8 mouse cellular contexts compared by ENCODE assay signal in genomic region chr17:15830766-15831644, GRCm38 (mm10). TPM values are rescaled to one million over a fixed set of nuclear protein-coding genes. Genes with fewer than 3 reads are reported as not detected.
A peak's percentile ranks its signal among the peaks of the same experiment; 100 is the strongest.
DNase-seq lines count a peak whose midpoint lies in the region; ATAC-seq and TF ChIP-seq lines count a peak whose summit lies in the region.

Gene Rgmb (minus strand): TSS chr17:15831039.

- H3K9ac ChIP-seq in embryonic facial prominence, embryonic 15.5 days = peak within 1 kb of the TSS; percentile 35
- H3K9ac ChIP-seq in heart, postnatal 0 days (replicated peaks; ENCODE audit: low read depth, low read length) = peak within 1 kb of the TSS; percentile 62

- WGBS in embryonic facial prominence, embryonic 15.5 days = under 1% methylated on average over 55 of the region's 55 CpGs
- WGBS in heart, postnatal 0 days = under 1% methylated on average over 54 of the region's 55 CpGs
- WGBS in large intestine, adult 2 months = under 1% methylated on average over 55 of the region's 55 CpGs

- TF ChIP-seq CTCF in heart, postnatal 0 days (IDR thresholded peaks at IDR 0.05; ENCODE audit: low read depth) = no peak

- H3K27ac ChIP-seq in embryonic facial prominence, embryonic 15.5 days (replicated peaks) = peak within 1 kb of the TSS; percentile 87
- H3K27ac ChIP-seq in heart, postnatal 0 days (ENCODE audit: low read depth) = peak within 1 kb of the TSS; percentile 70

- H3K4me1 ChIP-seq in embryonic facial prominence, embryonic 15.5 days = peaks cover 29% of the 10 kb centered on the region
- peaks cover 18% of the 10 kb centered on the region for H3K4me1 ChIP-seq in heart, postnatal 0 days (ENCODE audit: control insufficient read depth, insufficient read depth)
- H3K4me1 ChIP-seq in megakaryocyte, embryonic 14.5 days = peaks cover 33% of the 10 kb centered on the region

- H3K4me2 ChIP-seq in embryonic facial prominence, embryonic 15.5 days (replicated peaks) = peak within 1 kb of the TSS; percentile 93
- H3K4me2 ChIP-seq in heart, postnatal 0 days (ENCODE audit: low read depth, low read length) = peak within 1 kb of the TSS; percentile 99

- no peak for TF ChIP-seq EP300 in heart, postnatal 0 days (IDR thresholded peaks at IDR 0.05; ENCODE audit: low read depth)

- H3K27me3 ChIP-seq in embryonic facial prominence, embryonic 15.5 days = peaks cover 11% of the 10 kb centered on the region; the same call in 1 of the 2 replicates
- H3K27me3 ChIP-seq in heart, postnatal 0 days (ENCODE audit: control insufficient read depth, insufficient read depth, low read length) = no peaks in the 10 kb centered on the region
- H3K27me3 ChIP-seq in megakaryocyte, embryonic 14.5 days (replicated peaks) = peaks cover 62% of the 10 kb centered on the region

- H3K36me3 ChIP-seq in embryonic facial prominence, embryonic 15.5 days = no peaks in the 10 kb centered on the region
- no peaks in the 10 kb centered on the region for H3K36me3 ChIP-seq in heart, postnatal 0 days (replicated peaks; ENCODE audit: control insufficient read depth, insufficient read depth, low read length)
- H3K36me3 ChIP-seq in megakaryocyte, embryonic 14.5 days (replicated peaks; ENCODE audit: low read length) = no peaks in the 10 kb centered on the region

- H3K4me3 ChIP-seq in embryonic facial prominence, embryonic 15.5 days (replicated peaks) = peak within 1 kb of the TSS; percentile 65
- peak within 1 kb of the TSS; percentile 67 for H3K4me3 ChIP-seq in heart, postnatal 0 days (ENCODE audit: low read depth, low read length)
- H3K4me3 ChIP-seq in megakaryocyte, embryonic 14.5 days (replicated peaks) = peak within 1 kb of the TSS; percentile 88

- DNase-seq in kidney, adult 18-20 months = peak; percentile 49
- DNase-seq in kidney, adult 11 months = no peak
- DNase-seq in adrenal gland, adult (ENCODE audit: inconsistent age in 2 of 2, low spot score in 1 of 2) = peak; percentile 35 to 69
- no peak for DNase-seq in heart, postnatal 0 days (ENCODE audit: low spot score)
- DNase-seq in large intestine, adult 2 months (ENCODE audit: low read depth, low spot score) = no peak
- peak; percentile 38 for DNase-seq in yolk sac, embryonic 10.5 days (ENCODE audit: low spot score)

- no peaks in the 10 kb centered on the region for H3K9me3 ChIP-seq in embryonic facial prominence, embryonic 15.5 days (replicated peaks)
- no peaks in the 10 kb centered on the region for H3K9me3 ChIP-seq in heart, postnatal 0 days (replicated peaks; ENCODE audit: control insufficient read depth, low read length)
- peaks cover 16% of the 10 kb centered on the region; the same call in 1 of the 2 replicates for H3K9me3 ChIP-seq in megakaryocyte, embryonic 14.5 days

- 0 out of 2 replicates have a peak, but pooled peaks have one; percentile 18 for ATAC-seq in embryonic facial prominence, embryonic 15.5 days (ENCODE audit: insufficient number of reproducible peaks, low FRiP score, low TSS enrichment, low read depth)
- ATAC-seq in heart, postnatal 0 days (ENCODE audit: insufficient read depth, low read depth) = no peak

RNA-seq across cellular contexts. Expression of gene Rgmb, which starts in this region (rescaled TPM):
- polyA plus RNA-seq in embryonic facial prominence, embryonic 15.5 days (2015; fragmentation: Nextera tagmentation; extraction: Ambion mirVana) = 27.9 and 28.9 TPM in 2 replicates
- 15.7 and 26.9 TPM in 2 replicates for total RNA-seq in heart, postnatal 0 days (2014; rRNA removed; ENCODE audit: low replicate concordance)
- polyA plus RNA-seq in heart, postnatal 0 days (2015; fragmentation: Nextera tagmentation; extraction: Ambion mirVana) = 7.2 and 8.4 TPM in 2 replicates
- polyA plus RNA-seq in large intestine, adult 2 months (2012; rRNA removed) = 40.5 and 54.6 TPM in 2 replicates
- polyA plus RNA-seq in megakaryocyte, embryonic 14.5 days (2012; ENCODE audit: insufficient read depth, low replicate concordance) = 0.28 TPM in 1 of 2 replicates, not detected in the other

Comparison
In these comparisons a context has a peak if more than half of its experiments do, and no peak if none do; other contexts are left out.
1. DNase-seq: peak in kidney, adult 18-20 months (single experiment), adrenal gland, adult (2 of 2) and yolk sac, embryonic 10.5 days (single experiment); none in kidney, adult 11 months (single experiment), heart, postnatal 0 days (single experiment) and large intestine, adult 2 months (single experiment).
2. Peak in every context shown above with its lines, with median percentiles within 50 percentile points of each other: H3K4me3 ChIP-seq.